Mouse (Mus musculus) urinary bladder, postnatal 25 days (tissue): ENCODE data around the gene Bola1.
"Not testable (repeated sequence)": the region's sequence is repeated elsewhere in the genome, so short reads cannot be mapped to it uniquely, and the experiment has no call there.

Source experiments
- DNase-seq: peaks from one replicate; pipeline ENCODE4 v3.0.0; 2022; ENCODE audit warnings: low spot score

The Bola1 gene

GRCm38 (mm10) chr3:96219661-96220130, at the start of gene Bola1, which contains the start of gene Hist2h2ab:
Gene Bola1 (minus strand): TSS chr3:96219709.
Gene Hist2h2ab (plus strand): TSS chr3:96219865.
- peak; percentile 56 for DNase-seq

- DNase-seq = not testable (repeated sequence)
These were observed 49.4 kb upstream of the Bola1 start for GRCm38 (mm10) chr3:96268776-96269378.

- peak; percentile 67 for DNase-seq
These were observed 48.7 kb upstream of the Bola1 start, which contains the start of gene Hist2h3b for GRCm38 (mm10) chr3:96268051-96268775. Gene Hist2h3b (plus strand): TSS chr3:96268654.

GRCm38 (mm10) chr3:96267541-96267940, 48.0 kb upstream of the Bola1 start:
- DNase-seq = no peak

GRCm38 (mm10) chr3:96266132-96266710, 46.7 kb upstream of the Bola1 start:
- no peak for DNase-seq

GRCm38 (mm10) chr3:96264404-96264949, 45.0 kb upstream of the Bola1 start:
- no peak for DNase-seq

GRCm38 (mm10) chr3:96263558-96264403, 44.3 kb upstream of the Bola1 start:
- peak; percentile 44 for DNase-seq

GRCm38 (mm10) chr3:96262979-96263550, 43.6 kb upstream of the Bola1 start, which contains the start of gene Hist2h4:
Gene Hist2h4 (minus strand): TSS chr3:96263311.
- DNase-seq = peak; percentile 94

- DNase-seq = peak; percentile 68
These were observed 42.8 kb upstream of the Bola1 start for GRCm38 (mm10) chr3:96262216-96262875.

- DNase-seq = no peak
These were observed 42.1 kb upstream of the Bola1 start for GRCm38 (mm10) chr3:96261623-96262022.

GRCm38 (mm10) chr3:96260220-96260619, 40.7 kb upstream of the Bola1 start:
- no peak for DNase-seq

- no peak for DNase-seq
These were observed 37.7 kb upstream of the Bola1 start for GRCm38 (mm10) chr3:96257190-96257589.

GRCm38 (mm10) chr3:96255926-96256593, 36.6 kb upstream of the Bola1 start:
- DNase-seq = no peak

GRCm38 (mm10) chr3:96254683-96255355, 35.3 kb upstream of the Bola1 start:
- DNase-seq = peak; percentile 28

- no peak for DNase-seq
These were observed 32.3 kb upstream of the Bola1 start for GRCm38 (mm10) chr3:96251787-96252186.

- DNase-seq = no peak
These were observed 31.4 kb upstream of the Bola1 start for GRCm38 (mm10) chr3:96250890-96251289.

- no peak for DNase-seq
These were observed 29.5 kb upstream of the Bola1 start for GRCm38 (mm10) chr3:96249034-96249345.

GRCm38 (mm10) chr3:96248141-96249033, 28.9 kb upstream of the Bola1 start:
- DNase-seq = no peak
